8 mouse cellular contexts compared by ENCODE assay signal in the genomic region with DNA sequence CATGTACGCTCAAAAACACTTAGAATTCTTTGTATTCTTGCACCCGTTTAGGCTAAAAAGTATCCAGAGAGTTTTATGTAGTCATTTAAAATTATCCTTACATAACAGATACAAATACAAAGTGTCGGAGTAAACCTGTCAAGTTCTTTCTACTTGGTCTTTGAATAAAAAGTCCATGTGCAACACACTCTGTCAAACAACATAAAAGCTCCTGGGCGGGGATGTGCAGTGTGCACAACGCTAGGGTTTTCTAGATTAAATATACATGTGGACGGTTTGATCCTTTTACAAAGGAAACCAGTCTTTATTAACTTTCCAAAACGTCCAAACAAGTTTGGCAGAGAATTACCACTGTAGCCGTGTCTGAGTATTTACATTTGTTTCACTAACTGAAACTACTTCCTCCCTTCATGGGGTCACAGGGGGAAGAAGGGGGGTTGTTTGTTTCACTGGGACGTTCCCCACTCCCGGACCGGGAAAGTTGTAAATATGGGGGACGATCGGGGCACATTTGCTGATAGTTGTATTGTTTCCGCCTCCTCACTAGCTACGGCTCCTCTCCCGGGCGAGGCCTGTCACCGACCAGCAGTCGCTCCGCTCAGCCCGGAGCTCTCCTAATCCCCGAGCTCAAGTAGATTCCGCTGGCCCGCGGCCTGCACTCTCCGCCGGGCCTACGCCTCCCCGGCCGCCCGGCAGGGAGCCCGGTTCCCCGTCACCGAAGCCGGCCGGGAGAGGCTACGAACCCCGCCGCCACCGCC. TPM values are rescaled to one million over a fixed set of nuclear protein-coding genes. Genes with fewer than 3 reads are reported as not detected.
DNase-seq lines count a peak whose midpoint lies in the region; ATAC-seq and TF ChIP-seq lines count a peak whose summit lies in the region.

No protein-coding gene starts in this region.

- H3K27me3 ChIP-seq in embryonic facial prominence, embryonic 13.5 days: no peaks in the 10 kb centered on the region
- H3K27me3 ChIP-seq in liver, adult 2 months (ENCODE audit: control insufficient read depth, insufficient read depth, low read length): no peaks in the 10 kb centered on the region
- no peaks in the 10 kb centered on the region for H3K27me3 ChIP-seq in splenic B cell, adult 2 months (ENCODE audit: control insufficient read depth, insufficient read depth, low read length, poor library complexity, severe bottlenecking)

- peak overlapping the region; percentile 88 for H3K4me2 ChIP-seq in embryonic facial prominence, embryonic 13.5 days

- no peak for TF ChIP-seq CTCF in liver, adult 2 months (IDR thresholded peaks at IDR 0.05; ENCODE audit: low read depth, low read length)

- H3K27ac ChIP-seq in embryonic facial prominence, embryonic 13.5 days: peak overlapping the region; percentile 100
- H3K27ac ChIP-seq in liver, adult 2 months (replicated peaks; ENCODE audit: insufficient read depth, low read depth, low read length): peak overlapping the region; percentile 91

- peaks cover 8% of the 10 kb centered on the region; the same call in 1 of the 2 replicates for H3K79me2 ChIP-seq in liver, adult 2 months (ENCODE audit: control insufficient read depth, insufficient read depth, low read length)

- TF ChIP-seq POLR2A in liver, adult 2 months (IDR thresholded peaks at IDR 0.05; ENCODE audit: extremely low read depth, insufficient read depth, low read length): 0 out of 2 replicates have a peak, but pooled peaks have one; percentile 8

- WGBS in embryonic facial prominence, embryonic 13.5 days: under 1% methylated on average over 40 of the region's 40 CpGs
- under 1% methylated on average over 40 of the region's 40 CpGs for WGBS in liver, adult 2 months

- H3K4me1 ChIP-seq in embryonic facial prominence, embryonic 13.5 days: peaks cover 16% of the 10 kb centered on the region
- peaks cover 8% of the 10 kb centered on the region; the same call in 1 of the 2 replicates for H3K4me1 ChIP-seq in liver, adult 2 months (ENCODE audit: control insufficient read depth, insufficient read depth, low read length)

- H3K4me3 ChIP-seq in embryonic facial prominence, embryonic 13.5 days: peak overlapping the region; percentile 94
- peak overlapping the region; percentile 65 for H3K4me3 ChIP-seq in liver, adult 2 months (ENCODE audit: insufficient read depth, low read depth, low read length)

- H3K9ac ChIP-seq in embryonic facial prominence, embryonic 13.5 days: peak overlapping the region; percentile 99
- H3K9ac ChIP-seq in liver, adult 2 months (ENCODE audit: low read depth, low read length): peak overlapping the region; percentile 97

- peak; percentile 50; the same call in 1 of the 2 replicates for ATAC-seq in embryonic facial prominence, embryonic 13.5 days (ENCODE audit: insufficient number of reproducible peaks, insufficient read depth, low FRiP score, low TSS enrichment, low read depth)
- peak; percentile 34 for ATAC-seq in monocyte, adult 5-6 weeks (replicated peaks; ENCODE audit: insufficient number of reproducible peaks, low FRiP score, low TSS enrichment, poor library complexity, severe bottlenecking)

- H3K9me3 ChIP-seq in embryonic facial prominence, embryonic 13.5 days: no peaks in the 10 kb centered on the region

- H3K36me3 ChIP-seq in embryonic facial prominence, embryonic 13.5 days: no peaks in the 10 kb centered on the region
- no peaks in the 10 kb centered on the region for H3K36me3 ChIP-seq in liver, adult 2 months (ENCODE audit: control insufficient read depth, insufficient read depth, low read length)
- no peaks in the 10 kb centered on the region for H3K36me3 ChIP-seq in splenic B cell, adult 2 months (ENCODE audit: control insufficient read depth, insufficient read depth, low read length, poor library complexity, severe bottlenecking)

- DNase-seq in B cell, adult 2 months: peak; percentile 79 to 81
- peak; percentile 74 to 77 for DNase-seq in adrenal gland, postnatal 36 days
- DNase-seq in heart, adult 8-10 months (ENCODE audit: low spot score): peak; percentile 62
- peak; percentile 47 to 62 for DNase-seq in kidney, adult 8-10 months
- DNase-seq in liver, adult 2 months (ENCODE audit: extremely low read depth, low read depth, low spot score): peak; percentile 65
- DNase-seq in splenic B cell, adult 2 months (ENCODE audit: low read depth, low spot score): peak; percentile 76

RNA-seq across cellular contexts. Expression of a gene that starts 0.9 kb away (rescaled TPM):
- total RNA-seq in adrenal gland, postnatal 36 days (2021): 10 to 100 TPM; 48.9 to 50.5 TPM
- polyA plus RNA-seq in embryonic facial prominence, embryonic 13.5 days (2015; fragmentation: Nextera tagmentation; extraction: Ambion mirVana): 22.3 TPM in 2 replicates
- 10 to 100 TPM; 26.0 to 30.2 (median 27.5) TPM for total RNA-seq in heart, adult 8-10 months (2022)
- total RNA-seq in liver, adult 2 months (2014; rRNA removed): 16.7 and 17.5 TPM in 2 replicates
- polyA plus RNA-seq in liver, adult 2 months (2012; rRNA removed): 1.8 and 1.9 TPM in 2 replicates
- total RNA-seq in monocyte, adult 5-6 weeks (2017): 61.4 to 103 TPM (median 61.8 TPM) in 3 replicates

Comparison
In these comparisons a context has a peak if more than half of its experiments do, and no peak if none do; other contexts are left out.
1. Peak in every context shown above with its lines: DNase-seq, ATAC-seq, H3K4me3 ChIP-seq and H3K27ac ChIP-seq.